Mouse (Mus musculus): ENCODE data around the gene Olfr976. TPM values are rescaled to one million over a fixed set of nuclear protein-coding genes. Genes with fewer than 3 reads are reported as not detected.

Olfr976 gene
- polyA plus RNA-seq, 1 experiment from 2014 or later: not detected

Other genes with a start within 250 kb of the Olfr976 start
- not detected in 2 replicates for gene Olfr965, start 249.8 kb downstream of the Olfr976 start, polyA plus RNA-seq (2015; fragmentation: Nextera tagmentation; extraction: Ambion mirVana)
- gene Olfr150, start 230.2 kb downstream of the Olfr976 start, polyA plus RNA-seq (2015; fragmentation: Nextera tagmentation; extraction: Ambion mirVana): not detected in 2 replicates
- gene Olfr967, start 214.9 kb downstream of the Olfr976 start, polyA plus RNA-seq (2015; fragmentation: Nextera tagmentation; extraction: Ambion mirVana): not detected in 2 replicates
- gene Olfr968, start 177.9 kb downstream of the Olfr976 start, polyA plus RNA-seq (2015; fragmentation: Nextera tagmentation; extraction: Ambion mirVana): not detected in 2 replicates
- not detected in 2 replicates for gene Olfr969, start 170.2 kb downstream of the Olfr976 start, polyA plus RNA-seq (2015; fragmentation: Nextera tagmentation; extraction: Ambion mirVana)
- gene Olfr970, start 152.3 kb downstream of the Olfr976 start, polyA plus RNA-seq (2015; fragmentation: Nextera tagmentation; extraction: Ambion mirVana): not detected in 2 replicates
- gene Olfr971, start 124.3 kb downstream of the Olfr976 start, polyA plus RNA-seq (2015; fragmentation: Nextera tagmentation; extraction: Ambion mirVana): not detected in 2 replicates
- not detected in 2 replicates for gene Olfr972, start 94.7 kb downstream of the Olfr976 start, polyA plus RNA-seq (2015; fragmentation: Nextera tagmentation; extraction: Ambion mirVana)
- gene Olfr229, start 53.8 kb downstream of the Olfr976 start, polyA plus RNA-seq (2015; fragmentation: Nextera tagmentation; extraction: Ambion mirVana): not detected in 2 replicates
- not detected in 2 replicates for gene Olfr974, start 23.6 kb downstream of the Olfr976 start, polyA plus RNA-seq (2015; fragmentation: Nextera tagmentation; extraction: Ambion mirVana)
- not detected in 2 replicates for gene Olfr975, start 9.1 kb downstream of the Olfr976 start, polyA plus RNA-seq (2015; fragmentation: Nextera tagmentation; extraction: Ambion mirVana)
- not detected in 2 replicates for gene Olfr978, start 31.0 kb upstream of the Olfr976 start, polyA plus RNA-seq (2015; fragmentation: Nextera tagmentation; extraction: Ambion mirVana)
- gene Olfr979, start 42.3 kb upstream of the Olfr976 start, polyA plus RNA-seq (2015; fragmentation: Nextera tagmentation; extraction: Ambion mirVana): not detected in 2 replicates
- not detected in 2 replicates for gene Olfr980, start 48.4 kb upstream of the Olfr976 start, polyA plus RNA-seq (2015; fragmentation: Nextera tagmentation; extraction: Ambion mirVana)
- gene Olfr981, start 60.3 kb upstream of the Olfr976 start, polyA plus RNA-seq (2015; fragmentation: Nextera tagmentation; extraction: Ambion mirVana): not detected in 2 replicates
- gene Olfr982, start 112.7 kb upstream of the Olfr976 start, polyA plus RNA-seq (2015; fragmentation: Nextera tagmentation; extraction: Ambion mirVana): not detected in 2 replicates
- not detected in 2 replicates for gene Olfr983, start 132.5 kb upstream of the Olfr976 start, polyA plus RNA-seq (2015; fragmentation: Nextera tagmentation; extraction: Ambion mirVana)
- not detected in 2 replicates for gene Olfr984, start 153.1 kb upstream of the Olfr976 start, polyA plus RNA-seq (2015; fragmentation: Nextera tagmentation; extraction: Ambion mirVana)
- gene Olfr985, start 169.1 kb upstream of the Olfr976 start, polyA plus RNA-seq (2015; fragmentation: Nextera tagmentation; extraction: Ambion mirVana): not detected in 2 replicates
- gene Tmem225, start 187.0 kb upstream of the Olfr976 start, polyA plus RNA-seq (2015; fragmentation: Nextera tagmentation; extraction: Ambion mirVana): not detected in 2 replicates
- gene Olfr986, start 219.8 kb upstream of the Olfr976 start, polyA plus RNA-seq (2015; fragmentation: Nextera tagmentation; extraction: Ambion mirVana): not detected in 2 replicates
- 9.9 and 10.8 TPM in 2 replicates for gene Zfp202, start 231.2 kb upstream of the Olfr976 start, polyA plus RNA-seq (2015; fragmentation: Nextera tagmentation; extraction: Ambion mirVana)

Measured in forebrain, embryonic 15.5 days (tissue).